Mouse (Mus musculus) urinary bladder, postnatal 4 days (tissue): ENCODE results near the gene Srgap1.

Source experiments
- DNase-seq, 2 experiments: peaks; one replicate each; pipeline ENCODE4 v3.0.0; 2021 to 2022; ENCODE audit warnings: low spot score in 2 of 2

The Srgap1 gene

GRCm38 (mm10) chr10:121962053-121962452 lies 85.1 kb downstream of the Srgap1 start:
- DNase-seq = no peak

GRCm38 (mm10) chr10:121961121-121961893 lies 85.8 kb downstream of the Srgap1 start:
- no peak for DNase-seq

GRCm38 (mm10) chr10:121958741-121959140 lies 88.4 kb downstream of the Srgap1 start:
- DNase-seq = no peak

GRCm38 (mm10) chr10:121956505-121956904 lies 90.6 kb downstream of the Srgap1 start:
- DNase-seq = no peak

GRCm38 (mm10) chr10:121955730-121956129 lies 91.4 kb downstream of the Srgap1 start:
- DNase-seq = no peak

- DNase-seq = no peak
Observed at GRCm38 (mm10) chr10:121954877-121955276, 92.2 kb downstream of the Srgap1 start.

- no peak for DNase-seq
Observed at GRCm38 (mm10) chr10:121953041-121953440, 94.1 kb downstream of the Srgap1 start.

GRCm38 (mm10) chr10:121946173-121946572 lies 100.9 kb downstream of the Srgap1 start:
- no peak for DNase-seq

- no peak for DNase-seq
Observed at GRCm38 (mm10) chr10:121931909-121932308, 115.2 kb downstream of the Srgap1 start.

GRCm38 (mm10) chr10:121926094-121926493 lies 121.0 kb downstream of the Srgap1 start:
- no peak for DNase-seq

- no peak for DNase-seq
Observed at GRCm38 (mm10) chr10:121919016-121919415, 128.1 kb downstream of the Srgap1 start.

- DNase-seq = no peak
Observed at GRCm38 (mm10) chr10:121918579-121918978, 128.5 kb downstream of the Srgap1 start.

- DNase-seq = no peak
Observed at GRCm38 (mm10) chr10:121915530-121915929, 131.6 kb downstream of the Srgap1 start.

GRCm38 (mm10) chr10:121904137-121904536 lies 143.0 kb downstream of the Srgap1 start:
- DNase-seq = peak in 1 of 2 experiments; percentile 24

- no peak for DNase-seq
Observed at GRCm38 (mm10) chr10:121902651-121903050, 144.5 kb downstream of the Srgap1 start.

- no peak for DNase-seq
Observed at GRCm38 (mm10) chr10:121900772-121901171, 146.3 kb downstream of the Srgap1 start.

GRCm38 (mm10) chr10:121899706-121900105 lies 147.4 kb downstream of the Srgap1 start:
- DNase-seq = no peak

GRCm38 (mm10) chr10:121897835-121898370 lies 149.2 kb downstream of the Srgap1 start:
- DNase-seq = no peak

- DNase-seq = no peak
Observed at GRCm38 (mm10) chr10:121891390-121892067, 155.6 kb downstream of the Srgap1 start.

GRCm38 (mm10) chr10:121890061-121890460 lies 157.1 kb downstream of the Srgap1 start:
- DNase-seq = no peak

GRCm38 (mm10) chr10:121886805-121887204 lies 160.3 kb downstream of the Srgap1 start:
- DNase-seq = no peak

- no peak for DNase-seq
Observed at GRCm38 (mm10) chr10:121885512-121886218, 161.4 kb downstream of the Srgap1 start.
